Mouse (Mus musculus) megakaryocyte, embryonic 14.5 days (primary cell): ENCODE results near the gene Cnot11.

ENCODE experiments used
- FLI1 ChIP-seq: IDR thresholded peaks from 2 replicates; pipeline ENCODE4 v1.6.1; 2012; ENCODE audit warnings: low read length, inconsistent platforms, mixed read lengths
- GATA1 ChIP-seq: IDR thresholded peaks from 3 replicates; pipeline ENCODE4 v1.6.1; 2012; ENCODE audit warnings: mixed read lengths, low read length, inconsistent platforms, borderline replicate concordance

DNA sequence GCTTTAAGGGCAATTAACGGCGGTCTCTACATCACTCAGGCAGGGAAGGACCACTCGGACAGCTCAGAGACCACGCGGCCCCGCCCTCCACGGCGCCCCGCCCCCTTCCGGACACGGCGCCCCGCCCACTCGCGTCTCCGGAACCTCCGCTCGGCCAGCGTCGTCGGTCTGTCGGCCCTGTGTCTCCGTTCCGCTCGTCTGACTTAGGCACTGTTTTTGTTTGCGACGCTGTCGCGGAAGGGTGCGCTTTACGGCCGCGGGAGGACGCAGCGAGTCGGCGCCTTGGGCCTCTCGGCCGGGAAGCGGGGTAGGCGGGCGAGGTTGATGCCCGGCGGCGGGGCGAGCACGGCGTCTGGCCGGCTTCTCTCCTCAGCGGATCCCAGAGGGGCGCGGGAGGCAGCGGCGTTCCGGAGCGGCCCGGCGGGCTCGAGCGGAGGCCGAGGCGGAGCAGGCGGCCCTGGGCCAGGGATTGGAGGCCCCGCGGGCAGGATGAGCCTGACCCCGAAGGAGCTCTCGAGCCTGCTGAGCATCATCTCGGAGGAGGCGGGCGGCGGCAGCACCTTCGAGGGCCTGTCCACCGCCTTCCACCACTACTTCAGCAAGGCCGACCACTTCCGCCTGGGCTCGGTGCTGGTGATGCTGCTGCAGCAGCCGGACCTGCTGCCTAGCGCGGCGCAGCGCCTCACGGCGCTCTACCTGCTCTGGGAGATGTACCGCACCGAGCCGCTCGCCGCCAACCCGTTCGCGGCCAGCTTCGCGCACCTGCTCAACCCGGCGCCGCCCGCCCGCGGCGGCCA is 921 bp downstream of the Cnot11 start:
- no peak for TF ChIP-seq GATA1
- no peak for TF ChIP-seq FLI1
